Mouse (Mus musculus) heart, embryonic 10.5 days (tissue): ENCODE data around the gene Cfap74. TPM values are rescaled to one million over a fixed set of nuclear protein-coding genes. Genes with fewer than 3 reads are reported as not detected.

Experiments
- DNase-seq: peaks from one replicate; pipeline ENCODE4 v3.0.0-alpha.2; 2017; ENCODE audit warnings: low spot score
- H3K27ac ChIP-seq: fragments of 300-500 bp; sonication (generic); 2 replicates; pipeline ENCODE4 v1.5.1; 2016; ENCODE audit warnings: mild to moderate bottlenecking
- H3K27me3 ChIP-seq: fragments of 300-500 bp; sonication (generic); 2 replicates; pipeline ENCODE4 v1.6.1; 2016; ENCODE audit warnings: mild to moderate bottlenecking; ENCODE audit not compliant: poor library complexity, insufficient read depth, severe bottlenecking
- H3K36me3 ChIP-seq: fragments of 300-500 bp; sonication (generic); 2 replicates; pipeline ENCODE4 v1.6.1; 2016; ENCODE audit warnings: mild to moderate bottlenecking, moderate library complexity
- H3K4me1 ChIP-seq: fragments of 300-500 bp; sonication (generic); 2 replicates; pipeline ENCODE4 v1.6.1; 2016; ENCODE audit warnings: mild to moderate bottlenecking
- H3K4me3 ChIP-seq: fragments of 300-500 bp; sonication (generic); 2 replicates; pipeline ENCODE4 v1.5.1; 2016; ENCODE audit warnings: mild to moderate bottlenecking, moderate library complexity
- H3K9me3 ChIP-seq: fragments of 300-500 bp; sonication (generic); 2 replicates; pipeline ENCODE4 v1.6.1; 2016; ENCODE audit warnings: mild to moderate bottlenecking, moderate library complexity
- WGBS: fragments of 180-500 bp; shearing (Covaris S2); methylation state at CpG from one replicate; pipeline ENCODE4 v1.1.7; 2016; 5-methylcytosine and 5-hydroxymethylcytosine counted together
- polyA plus RNA-seq: library from polyadenylated mRNA; unstranded; fragments of >200 nt; fragmentation: Nextera tagmentation; extraction: Ambion mirVana; gene quantifications from 2 replicates; pipeline ENCODE4 v1.2.1, GENCODE M21; 2016

Cfap74 gene
- polyA plus RNA-seq, 1 experiment from 2014 or later, result 3.3 TPM

DNA sequence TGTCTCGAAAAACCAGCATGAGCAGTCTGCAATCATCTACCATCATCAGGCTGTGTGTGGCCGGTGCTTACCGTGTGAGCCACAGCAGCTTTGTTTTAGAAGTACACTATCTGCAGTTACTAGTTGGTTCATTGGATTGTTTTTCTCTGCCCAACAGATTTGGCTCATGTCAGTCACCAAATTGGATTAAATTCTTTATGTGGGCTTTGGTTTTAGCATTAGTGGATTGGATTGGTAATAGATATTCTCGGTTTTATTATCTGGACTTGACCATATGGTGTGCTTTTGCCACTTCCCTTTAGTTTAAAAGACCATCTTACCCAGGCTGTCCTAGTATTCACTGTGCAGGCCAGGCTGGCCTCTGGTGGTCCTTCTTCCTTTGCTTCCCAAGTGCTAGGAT lies 85.9 kb downstream of the Cfap74 start:
- Histone ChIP-seq H3K9me3 (no peaks in the 10 kb centered on the region), H3K27ac (no peak overlapping the region), H3K4me1 (peaks cover 26% of the 10 kb centered on the region), H3K36me3 (peaks cover 4% of the 10 kb centered on the region; the same call in 1 of the 2 replicates), H3K4me3 (no peak overlapping the region), H3K27me3 (no peaks in the 10 kb centered on the region)
- DNase-seq, result no peak
- WGBS, result 65% methylated on average over 4 of the region's 4 CpGs

DNA sequence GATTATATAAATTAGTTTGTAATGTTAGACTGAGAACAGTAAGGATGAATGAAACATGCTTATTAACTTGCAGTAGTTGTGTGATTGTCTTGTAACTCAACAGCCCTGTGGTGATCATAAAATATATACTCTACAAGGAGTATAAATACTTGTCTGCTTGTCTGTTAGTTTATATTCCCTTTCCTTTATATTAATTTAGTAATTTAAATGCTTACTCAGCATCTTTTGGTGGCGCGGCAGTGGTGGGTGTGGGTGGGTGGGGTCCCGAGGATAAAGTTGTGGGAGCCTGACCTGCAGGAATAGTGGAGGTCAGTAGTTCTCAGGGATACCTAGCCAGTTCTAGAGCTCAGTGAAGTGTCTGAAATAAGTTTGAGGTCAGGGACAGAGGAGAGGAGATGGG lies 89.0 kb downstream of the Cfap74 start:
- Histone ChIP-seq H3K27ac (no peak overlapping the region), H3K36me3 (peaks cover 14% of the 10 kb centered on the region), H3K9me3 (no peaks in the 10 kb centered on the region), H3K27me3 (no peaks in the 10 kb centered on the region), H3K4me3 (no peak overlapping the region), H3K4me1 (peaks cover 23% of the 10 kb centered on the region)
- 74% methylated on average over 3 of the region's 3 CpGs for WGBS
- no peak for DNase-seq

DNA sequence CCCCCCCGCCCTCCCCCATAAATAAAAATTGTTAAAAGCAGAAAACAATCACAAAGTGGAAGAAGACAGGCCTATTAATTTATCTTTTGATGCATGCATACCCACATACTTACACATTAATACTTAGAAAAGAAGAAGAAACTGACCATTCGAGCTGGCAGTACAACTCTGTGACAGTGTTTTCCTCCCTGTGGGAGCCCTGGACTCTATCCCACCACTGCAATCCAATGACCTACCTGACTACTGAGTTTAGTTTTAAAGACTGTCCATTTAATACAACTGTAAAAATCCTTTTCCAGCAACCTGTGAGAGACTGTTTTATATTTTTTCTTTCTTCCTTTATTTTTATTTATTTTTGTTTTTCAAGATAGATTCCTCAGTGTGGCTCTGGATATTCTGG lies 92.1 kb downstream of the Cfap74 start:
- Histone ChIP-seq H3K4me1 (peaks cover 21% of the 10 kb centered on the region; the same call in 1 of the 2 replicates), H3K9me3 (no peaks in the 10 kb centered on the region), H3K4me3 (no peak overlapping the region), H3K36me3 (peaks cover 14% of the 10 kb centered on the region), H3K27ac (no peak overlapping the region), H3K27me3 (no peaks in the 10 kb centered on the region)
- no peak for DNase-seq
- 79% methylated on average over 2 of the region's 2 CpGs for WGBS

DNA sequence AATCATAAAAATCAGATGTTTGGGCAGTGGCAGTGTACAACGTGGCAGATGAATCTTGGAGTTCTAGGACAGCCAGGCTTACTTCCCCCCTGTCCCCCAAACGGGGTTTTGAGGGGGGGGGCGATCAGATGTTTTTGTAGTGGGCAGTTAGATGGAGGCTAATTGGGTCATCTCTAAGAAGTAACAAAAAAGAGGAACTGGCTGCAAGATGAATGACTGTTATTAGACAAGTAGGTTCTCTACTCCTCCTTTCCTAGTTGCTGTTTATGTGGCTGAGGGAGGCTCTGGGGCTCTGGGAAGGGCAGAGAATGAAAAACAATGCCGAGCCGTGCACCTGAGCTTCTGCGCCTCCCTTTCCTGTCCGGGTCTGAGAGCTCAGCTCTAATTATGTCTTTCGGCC lies 96.1 kb downstream of the Cfap74 start:
- no peak for DNase-seq
- H3K36me3 ChIP-seq, result peaks cover 10% of the 10 kb centered on the region
- H3K9me3 ChIP-seq, result no peaks in the 10 kb centered on the region
- peaks cover 21% of the 10 kb centered on the region; the same call in 1 of the 2 replicates for H3K4me1 ChIP-seq
- no peak overlapping the region for H3K27ac ChIP-seq
- WGBS, result 78% methylated on average over 8 of the region's 8 CpGs
- H3K27me3 ChIP-seq, result no peaks in the 10 kb centered on the region
- no peak overlapping the region for H3K4me3 ChIP-seq

DNA sequence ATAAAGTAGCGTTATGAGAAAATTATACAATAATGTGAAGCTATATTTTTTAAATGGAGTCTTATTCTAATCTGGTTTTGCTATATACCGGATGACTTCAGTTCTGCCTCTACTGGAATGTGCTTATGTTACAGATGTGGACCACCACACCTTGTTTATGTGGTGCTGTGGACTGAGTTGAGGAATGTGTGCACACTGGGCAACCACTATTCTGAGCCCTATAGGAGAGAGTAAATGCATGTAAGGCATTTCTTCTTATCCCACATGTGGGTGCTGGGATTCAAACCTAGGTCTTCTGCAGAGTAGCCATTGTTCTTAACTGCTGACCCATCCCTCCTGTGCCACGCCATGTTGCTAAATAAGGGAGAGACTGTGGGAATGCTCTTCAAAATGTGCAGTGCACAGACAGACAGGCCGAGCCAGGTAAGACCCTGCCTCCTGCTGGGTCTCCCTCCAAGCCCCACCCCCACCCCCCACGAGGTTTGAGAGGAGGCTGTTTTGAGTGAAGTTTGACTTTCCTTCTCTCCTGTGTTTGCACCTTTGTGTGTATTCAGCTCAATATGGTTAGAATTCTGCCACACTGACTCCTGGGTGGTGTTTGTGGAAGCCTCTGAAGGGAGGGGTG lies 96.8 kb downstream of the Cfap74 start:
- no peak overlapping the region for H3K4me3 ChIP-seq
- H3K36me3 ChIP-seq, result peaks cover 6% of the 10 kb centered on the region
- peaks cover 21% of the 10 kb centered on the region; the same call in 1 of the 2 replicates for H3K4me1 ChIP-seq
- no peak overlapping the region for H3K27ac ChIP-seq
- DNase-seq, result no peak
- 72% methylated on average over 5 of the region's 5 CpGs for WGBS
- H3K27me3 ChIP-seq, result no peaks in the 10 kb centered on the region
- no peaks in the 10 kb centered on the region for H3K9me3 ChIP-seq

DNA sequence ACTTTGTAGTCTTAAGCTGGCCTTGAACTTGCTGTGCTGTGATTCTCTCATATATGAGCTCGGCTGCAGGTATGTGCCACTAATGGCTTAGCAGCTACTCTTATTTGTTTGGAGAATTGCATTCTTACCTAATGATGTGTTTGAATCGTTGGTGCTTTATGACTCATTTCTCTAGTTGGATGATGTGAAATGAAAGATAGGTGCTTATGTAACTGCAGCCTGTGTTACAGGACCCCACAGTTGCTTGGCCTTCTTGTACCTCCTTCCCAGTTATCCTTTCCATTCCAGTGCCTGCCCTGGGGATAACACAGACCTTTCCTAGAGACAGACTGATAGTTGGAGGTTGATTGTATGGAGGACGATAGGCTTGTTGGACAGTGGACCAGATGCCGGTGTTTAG lies 99.6 kb downstream of the Cfap74 start:
- H3K27me3 ChIP-seq, result no peaks in the 10 kb centered on the region
- H3K4me3 ChIP-seq, result no peak overlapping the region
- peaks cover 14% of the 10 kb centered on the region; the same call in 1 of the 2 replicates for H3K4me1 ChIP-seq
- H3K27ac ChIP-seq, result no peak overlapping the region
- H3K36me3 ChIP-seq, result no peaks in the 10 kb centered on the region
- WGBS, result 90% methylated on average over 4 of the region's 4 CpGs
- no peaks in the 10 kb centered on the region for H3K9me3 ChIP-seq
- no peak for DNase-seq

DNA sequence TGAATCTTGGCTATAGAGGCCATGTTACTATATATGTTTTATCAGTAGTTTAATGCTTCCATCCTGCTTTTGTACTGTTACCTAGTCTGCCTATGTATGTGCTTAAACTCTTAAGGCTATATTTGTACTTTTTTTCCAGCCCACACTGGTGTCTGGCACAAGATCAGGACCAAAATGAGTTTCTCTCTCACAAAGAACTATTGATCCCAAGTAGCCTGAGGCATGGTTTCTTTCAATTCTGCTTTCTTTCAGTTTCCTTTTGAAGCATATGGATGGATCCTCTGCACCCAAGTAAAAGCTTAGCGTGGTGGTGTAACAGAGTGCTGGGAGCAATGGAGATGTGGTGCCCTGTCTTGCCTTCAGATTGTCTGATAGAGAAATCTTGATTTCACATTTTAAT lies 102.0 kb downstream of the Cfap74 start:
- H3K9me3 ChIP-seq, result no peaks in the 10 kb centered on the region
- no peak for DNase-seq
- no peak overlapping the region for H3K4me3 ChIP-seq
- no peaks in the 10 kb centered on the region for H3K4me1 ChIP-seq
- peaks cover 10% of the 10 kb centered on the region; the same call in 1 of the 2 replicates for H3K36me3 ChIP-seq
- no peaks in the 10 kb centered on the region for H3K27me3 ChIP-seq
- WGBS, result 89% methylated on average over 1 of the region's 1 CpGs
- H3K27ac ChIP-seq, result no peak overlapping the region

GRCm38 (mm10) chr4:155514810-155515209 lies 105.8 kb downstream of the Cfap74 start:
- Histone ChIP-seq H3K4me1 (no peaks in the 10 kb centered on the region), H3K9me3 (no peaks in the 10 kb centered on the region), H3K27ac (no peak overlapping the region), H3K4me3 (no peak overlapping the region), H3K36me3 (peaks cover 17% of the 10 kb centered on the region), H3K27me3 (no peaks in the 10 kb centered on the region)
- DNase-seq, result no peak
- 92% methylated on average over 2 of the region's 2 CpGs for WGBS

Other genes starting within 250 kb of the Cfap74 start
- 7.5 and 11.3 TPM in 2 replicates for gene Ski, start 186.6 kb upstream of the Cfap74 start, polyA plus RNA-seq
- 77.0 and 87.4 TPM in 2 replicates for gene Faap20, start 159.4 kb upstream of the Cfap74 start, polyA plus RNA-seq
- gene Prkcz, start 47.8 kb upstream of the Cfap74 start, polyA plus RNA-seq, result 8.9 and 12.4 TPM in 2 replicates
- not detected in 2 replicates for gene Gabrd, start 11.1 kb upstream of the Cfap74 start, polyA plus RNA-seq
- not detected in 2 replicates for gene Tmem52, start 59.9 kb downstream of the Cfap74 start, polyA plus RNA-seq
- 416 and 440 TPM in 2 replicates for gene Gnb1, start 82.2 kb downstream of the Cfap74 start, polyA plus RNA-seq
- gene Nadk, start 153.2 kb downstream of the Cfap74 start, polyA plus RNA-seq, result 70.8 and 93.3 TPM in 2 replicates
- gene Slc35e2, start 192.2 kb downstream of the Cfap74 start, polyA plus RNA-seq, result 8.4 and 9.5 TPM in 2 replicates
- 48.6 and 60.2 TPM in 2 replicates for gene Cdk11b, start 215.7 kb downstream of the Cfap74 start, polyA plus RNA-seq
- gene Gm10563, start 236.2 kb downstream of the Cfap74 start, polyA plus RNA-seq, result not detected in 2 replicates
- 34.6 and 39.8 TPM in 2 replicates for gene Mmp23, start 244.2 kb downstream of the Cfap74 start, polyA plus RNA-seq